Mouse (Mus musculus): ENCODE results near the gene Dhx37.
"Not testable (repeated sequence)": the region's sequence is repeated elsewhere in the genome, so short reads cannot be mapped to it uniquely, and the experiment has no call there.

Dhx37 gene

GRCm38 (mm10) chr5:125389579-125390441 is 44.1 kb downstream of the Dhx37 start, which contains the start of gene Ubc:
Gene Ubc (minus strand): TSS chr5:125390202.
- peak; percentile 99 for DNase-seq (ENCODE audit: inconsistent ontology term)

DNA sequence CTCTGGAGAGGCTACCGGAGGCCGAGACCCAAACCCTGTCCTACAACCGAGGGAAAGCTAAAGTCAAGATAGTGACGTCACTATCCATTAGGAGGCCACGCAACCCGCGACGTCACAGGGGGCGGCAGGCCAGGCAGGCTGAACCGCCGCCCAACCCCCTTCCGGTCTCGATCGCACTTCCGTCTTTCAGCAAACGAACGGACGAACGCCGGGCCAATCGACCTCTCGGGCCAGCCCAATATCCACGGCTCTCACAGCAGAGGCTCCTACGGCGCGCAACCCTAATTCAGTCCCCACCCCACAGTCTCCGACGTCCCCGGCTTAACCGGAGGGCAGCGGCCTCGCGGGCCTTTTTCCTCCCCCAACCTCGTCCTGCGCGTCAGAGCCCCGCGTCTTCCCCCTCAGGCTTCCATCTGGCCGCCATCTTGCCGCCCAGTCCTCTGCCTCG is 44.8 kb downstream of the Dhx37 start, which contains the start of gene Gm10382:
TSS of gene Gm10382 (plus strand) at position 192 of the 448 bp plus-strand sequence.
- peak; percentile 90 for DNase-seq (ENCODE audit: inconsistent ontology term)

- DNase-seq (ENCODE audit: inconsistent ontology term), result peak; percentile 16
Measured at GRCm38 (mm10) chr5:125388358-125389092, 45.4 kb downstream of the Dhx37 start.

GRCm38 (mm10) chr5:125387295-125387694 is 46.6 kb downstream of the Dhx37 start:
- not testable (repeated sequence) for DNase-seq (ENCODE audit: inconsistent ontology term)

DNA sequence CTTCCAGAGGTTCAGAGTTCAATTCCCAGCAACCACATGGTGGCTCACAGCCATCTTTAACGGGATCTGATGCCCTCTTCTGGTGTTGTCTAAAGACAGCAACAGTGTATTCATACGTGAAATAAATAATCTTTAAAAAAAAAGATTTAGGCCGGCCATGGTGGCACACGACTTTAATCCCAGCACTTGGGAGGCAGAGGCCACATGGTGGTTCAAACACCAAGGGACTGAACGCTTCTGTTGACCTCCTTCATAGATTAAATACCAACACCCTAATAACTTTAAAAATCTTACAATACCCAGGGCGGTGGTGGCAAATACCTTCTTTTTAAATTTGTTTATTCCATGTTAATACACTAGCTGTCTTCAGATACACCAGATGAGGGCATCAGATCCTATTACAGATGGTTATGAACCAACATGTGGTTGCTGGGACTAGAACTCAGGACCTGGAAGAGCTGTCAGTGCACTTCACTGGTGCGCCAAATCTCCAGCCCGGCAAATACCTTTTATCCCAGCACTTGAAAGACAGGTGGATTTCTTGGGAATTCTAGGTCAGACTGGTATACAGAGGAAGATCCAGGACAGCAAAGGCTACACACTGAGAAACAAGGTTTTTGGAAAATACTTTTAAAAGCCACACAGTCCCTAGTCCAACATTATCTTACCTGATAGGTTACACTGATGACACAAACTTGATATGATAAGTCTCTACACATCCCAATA is 48.5 kb downstream of the Dhx37 start:
- DNase-seq (ENCODE audit: inconsistent ontology term), result no peak

- peak; percentile 40 for DNase-seq (ENCODE audit: inconsistent ontology term)
Measured at GRCm38 (mm10) chr5:125384512-125385214, 49.3 kb downstream of the Dhx37 start.

GRCm38 (mm10) chr5:125383637-125384420 is 50.1 kb downstream of the Dhx37 start:
- DNase-seq (ENCODE audit: inconsistent ontology term), result peak; percentile 16

DNA sequence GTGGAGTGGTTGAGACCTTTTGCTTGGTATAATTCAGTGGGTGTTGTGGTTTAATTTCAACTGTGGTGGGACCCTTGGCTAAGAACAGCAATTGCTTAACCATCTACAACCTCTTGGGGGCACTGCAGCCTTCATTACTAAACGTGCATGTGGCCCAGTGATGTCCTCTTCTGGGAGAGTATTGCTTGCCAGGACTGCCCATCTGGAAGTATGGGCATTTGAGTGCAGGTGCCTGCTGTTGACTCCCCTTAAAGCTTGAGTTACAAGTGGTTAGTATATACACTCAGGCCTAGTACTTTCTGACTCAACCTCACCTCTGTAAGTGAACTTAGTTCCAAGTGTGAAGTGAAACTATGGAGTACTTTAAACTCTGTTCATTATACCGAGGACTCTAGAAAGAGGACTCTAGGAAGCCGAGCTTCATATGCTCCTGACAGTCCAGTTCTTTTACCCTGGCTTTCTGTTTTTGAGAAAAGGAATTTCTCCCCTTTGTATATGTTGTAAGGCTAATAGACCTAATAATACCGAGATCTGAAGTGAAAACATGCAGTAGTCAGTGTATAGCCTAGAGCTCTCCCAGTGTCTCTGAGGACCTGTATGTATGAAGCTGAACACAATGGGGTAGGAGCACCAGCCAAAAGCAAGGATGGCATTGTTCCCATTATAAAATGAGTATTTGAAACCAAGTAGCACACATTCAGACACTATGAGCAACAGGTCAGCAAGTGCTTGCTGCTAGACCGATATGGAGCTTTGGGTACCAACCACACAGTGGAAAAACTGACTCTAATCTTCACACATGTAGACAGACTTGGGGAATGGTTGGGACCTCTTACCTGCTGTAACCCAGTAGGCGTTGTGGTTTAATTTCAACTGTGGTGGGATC is 51.0 kb downstream of the Dhx37 start:
- DNase-seq (ENCODE audit: inconsistent ontology term), result peak; percentile 64

- peak; percentile 18 for DNase-seq (ENCODE audit: inconsistent ontology term)
Measured at GRCm38 (mm10) chr5:125381954-125382672, 51.8 kb downstream of the Dhx37 start.

GRCm38 (mm10) chr5:125378919-125379318 is 55.0 kb downstream of the Dhx37 start:
- no peak for DNase-seq (ENCODE audit: inconsistent ontology term)

DNA sequence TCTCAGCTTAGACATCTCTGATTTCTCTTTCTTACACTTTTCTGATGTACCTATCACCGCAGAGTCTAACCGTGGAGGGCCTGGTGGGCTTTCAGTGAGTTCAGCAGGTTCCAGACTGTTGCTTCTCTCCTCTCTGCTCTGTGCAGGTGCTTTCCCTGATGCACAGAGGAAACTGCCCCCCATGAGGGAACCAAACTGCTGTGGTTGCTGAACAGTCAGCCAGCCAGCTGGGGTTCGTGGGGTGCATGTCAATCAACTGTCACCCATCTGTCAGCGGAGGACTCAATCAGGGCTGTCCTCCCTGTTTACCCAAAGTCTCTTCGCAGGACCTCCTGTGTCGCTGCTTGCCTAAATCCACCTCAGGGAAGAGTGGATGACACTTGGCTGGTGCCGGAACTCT is 56.7 kb downstream of the Dhx37 start:
- no peak for DNase-seq (ENCODE audit: inconsistent ontology term)

GRCm38 (mm10) chr5:125375871-125376270 is 58.0 kb downstream of the Dhx37 start:
- DNase-seq (ENCODE audit: inconsistent ontology term), result no peak

DNA sequence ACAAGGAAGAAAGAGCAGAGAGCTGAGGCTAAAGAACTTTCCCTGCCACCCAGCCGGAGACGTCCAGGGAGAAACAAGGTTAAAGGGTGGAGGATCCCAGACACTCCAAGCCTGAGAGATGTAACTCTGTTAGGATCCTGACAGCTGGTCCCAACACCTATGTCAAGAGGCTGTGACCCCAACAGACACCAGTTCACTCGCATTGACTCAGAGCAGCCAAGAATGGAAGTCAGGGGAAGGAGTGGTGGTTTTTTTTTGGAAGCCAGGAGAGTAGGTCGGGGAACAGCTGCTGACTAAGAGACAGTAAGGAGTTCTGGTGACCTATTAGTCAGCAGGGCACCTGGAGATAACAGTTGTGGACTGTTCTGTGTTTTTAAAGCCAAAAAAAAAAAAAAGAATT is 61.9 kb downstream of the Dhx37 start:
- DNase-seq (ENCODE audit: inconsistent ontology term), result no peak

GRCm38 (mm10) chr5:125370950-125371693 is 62.8 kb downstream of the Dhx37 start:
- DNase-seq (ENCODE audit: inconsistent ontology term), result no peak

DNA sequence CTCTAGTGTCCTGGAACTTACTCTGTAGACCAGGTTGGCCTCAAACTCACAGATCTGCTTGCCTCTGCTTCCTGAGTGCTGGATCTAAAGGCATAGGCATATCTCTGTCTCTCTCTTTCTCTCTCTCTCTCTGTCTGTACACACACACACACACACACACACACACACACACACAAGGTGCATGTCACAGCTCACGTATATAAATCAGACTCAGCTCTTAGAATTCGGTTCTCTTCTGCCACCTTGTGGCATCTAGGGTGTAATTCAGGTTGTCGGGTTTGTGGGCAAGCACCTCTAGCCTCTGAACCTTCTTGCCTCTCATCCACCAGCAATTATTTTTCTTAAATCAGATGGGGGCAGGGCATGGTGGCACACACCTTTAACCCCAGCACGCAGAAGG is 65.4 kb downstream of the Dhx37 start:
- peak; percentile 75 for DNase-seq (ENCODE audit: inconsistent ontology term)

- DNase-seq (ENCODE audit: inconsistent ontology term), result peak; percentile 12
Measured at GRCm38 (mm10) chr5:125368156-125368555, 65.8 kb downstream of the Dhx37 start.

GRCm38 (mm10) chr5:125364851-125365429 is 69.0 kb downstream of the Dhx37 start:
- DNase-seq (ENCODE audit: inconsistent ontology term), result no peak

GRCm38 (mm10) chr5:125363894-125364293 is 70.0 kb downstream of the Dhx37 start:
- no peak for DNase-seq (ENCODE audit: inconsistent ontology term)
